Mouse (Mus musculus): Measurements from ENCODE around the gene Elovl5. TPM values are rescaled to one million over a fixed set of nuclear protein-coding genes. Genes with fewer than 3 reads are reported as not detected.

Gene Elovl5
- polyA plus RNA-seq, 1 experiment: 45.1 TPM

- peak overlapping the region; percentile 64 for H3K4me2 ChIP-seq (ENCODE audit: low read depth)
- H3K4me3 ChIP-seq: no peak overlapping the region
- no peak overlapping the region for H3ac ChIP-seq (ENCODE audit: control insufficient read depth, insufficient read length)
- TF ChIP-seq MYOD1 (IDR thresholded peaks at IDR 0.05; ENCODE audit: control insufficient read depth in 1 of 3, insufficient read length in 2 of 3, low read depth in 2 of 3) (peak in 1 of 3 experiments; percentile 35), POLR2A (IDR thresholded peaks at IDR 0.05; ENCODE audit: insufficient read length, low read depth) (no peak)
- H3K79me2 ChIP-seq (ENCODE audit: control insufficient read depth, insufficient read depth): peaks cover 82% of the 10 kb centered on the region
- no peaks in the 10 kb centered on the region for H3K27me3 ChIP-seq (ENCODE audit: control insufficient read depth, insufficient read depth, insufficient read length)
- H3K36me3 ChIP-seq (ENCODE audit: control insufficient read depth, insufficient read depth): no peaks in the 10 kb centered on the region
These were observed 28.9 kb downstream of the Elovl5 start for GRCm38 (mm10) chr9:77945792-77946666.

- H3K4me3 ChIP-seq: no peak overlapping the region
- no peaks in the 10 kb centered on the region for H3K36me3 ChIP-seq (ENCODE audit: control insufficient read depth, insufficient read depth)
- no peaks in the 10 kb centered on the region for H3K27me3 ChIP-seq (ENCODE audit: control insufficient read depth, insufficient read depth, insufficient read length)
- no peak overlapping the region for H3K4me2 ChIP-seq (ENCODE audit: low read depth)
- no peak overlapping the region for H3ac ChIP-seq (ENCODE audit: control insufficient read depth, insufficient read length)
- peaks cover 78% of the 10 kb centered on the region for H3K79me2 ChIP-seq (ENCODE audit: control insufficient read depth, insufficient read depth)
- no peak for TF ChIP-seq SRF (IDR thresholded peaks at IDR 0.05; ENCODE audit: control insufficient read depth, insufficient read length, low read depth)
- no peak for TF ChIP-seq POLR2AphosphoS2 (IDR thresholded peaks at IDR 0.05; ENCODE audit: insufficient read length, low read depth)
- TF ChIP-seq REST (IDR thresholded peaks at IDR 0.05; ENCODE audit: insufficient read depth, insufficient read length): no peak
- TF ChIP-seq TCF12 (IDR thresholded peaks at IDR 0.05; ENCODE audit: insufficient read depth, poor library complexity, severe bottlenecking): no peak
- TF ChIP-seq MYOD1 (IDR thresholded peaks at IDR 0.05; ENCODE audit: control insufficient read depth in 1 of 3, insufficient read length in 2 of 3, low read depth in 2 of 3): no peak
- no peak for TF ChIP-seq MAX (IDR thresholded peaks at IDR 0.05; ENCODE audit: low read depth)
- no peak for TF ChIP-seq USF1 (IDR thresholded peaks at IDR 0.05; ENCODE audit: low read depth)
- no peak for TF ChIP-seq POLR2A (IDR thresholded peaks at IDR 0.05; ENCODE audit: insufficient read length, low read depth)
These were observed 31.1 kb downstream of the Elovl5 start for GRCm38 (mm10) chr9:77948214-77948613.

- H3K27me3 ChIP-seq (ENCODE audit: control insufficient read depth, insufficient read depth, insufficient read length): no peaks in the 10 kb centered on the region
- H3K4me2 ChIP-seq (ENCODE audit: low read depth): no peak overlapping the region
- H3K36me3 ChIP-seq (ENCODE audit: control insufficient read depth, insufficient read depth): no peaks in the 10 kb centered on the region
- no peak overlapping the region for H3K4me3 ChIP-seq
- no peak overlapping the region for H3ac ChIP-seq (ENCODE audit: control insufficient read depth, insufficient read length)
- TF ChIP-seq POLR2A (IDR thresholded peaks at IDR 0.05; ENCODE audit: insufficient read length, low read depth): no peak
- no peak for TF ChIP-seq E2F4 (IDR thresholded peaks at IDR 0.05; ENCODE audit: insufficient read depth)
- TF ChIP-seq TCF12 (IDR thresholded peaks at IDR 0.05; ENCODE audit: insufficient read depth, poor library complexity, severe bottlenecking): no peak
- no peak for TF ChIP-seq POLR2AphosphoS2 (IDR thresholded peaks at IDR 0.05; ENCODE audit: insufficient read length, low read depth)
- TF ChIP-seq USF1 (IDR thresholded peaks at IDR 0.05; ENCODE audit: low read depth): no peak
- no peak for TF ChIP-seq MAX (IDR thresholded peaks at IDR 0.05; ENCODE audit: low read depth)
- TF ChIP-seq REST (IDR thresholded peaks at IDR 0.05; ENCODE audit: insufficient read depth, insufficient read length): no peak
- TF ChIP-seq SRF (IDR thresholded peaks at IDR 0.05; ENCODE audit: control insufficient read depth, insufficient read length, low read depth): no peak
- TF ChIP-seq TCF3 (IDR thresholded peaks at IDR 0.05; ENCODE audit: insufficient read length, low read depth): no peak
- no peak for TF ChIP-seq CEBPB (IDR thresholded peaks at IDR 0.05; ENCODE audit: insufficient read depth, poor library complexity, severe bottlenecking)
- no peak for TF ChIP-seq MYOG (IDR thresholded peaks at IDR 0.05; ENCODE audit: control insufficient read depth in 1 of 3, insufficient read depth in 1 of 3, insufficient read length in 2 of 3, low read depth in 2 of 3)
- TF ChIP-seq MYOD1 (IDR thresholded peaks at IDR 0.05; ENCODE audit: control insufficient read depth in 1 of 3, insufficient read length in 2 of 3, low read depth in 2 of 3): no peak
- H3K79me2 ChIP-seq (ENCODE audit: control insufficient read depth, insufficient read depth): peaks cover 80% of the 10 kb centered on the region
These were observed 32.6 kb downstream of the Elovl5 start for GRCm38 (mm10) chr9:77949753-77950268.

- Histone ChIP-seq H3ac (ENCODE audit: control insufficient read depth, insufficient read length) (no peak overlapping the region), H3K4me3 (no peak overlapping the region), H3K4me2 (ENCODE audit: low read depth) (no peak overlapping the region), H3K36me3 (ENCODE audit: control insufficient read depth, insufficient read depth) (no peaks in the 10 kb centered on the region), H3K27me3 (ENCODE audit: control insufficient read depth, insufficient read depth, insufficient read length) (no peaks in the 10 kb centered on the region), H3K79me2 (ENCODE audit: control insufficient read depth, insufficient read depth) (peaks cover 81% of the 10 kb centered on the region)
- no peak for TF ChIP-seq MYOD1 (IDR thresholded peaks at IDR 0.05; ENCODE audit: control insufficient read depth in 1 of 3, insufficient read length in 2 of 3, low read depth in 2 of 3)
These were observed 33.8 kb downstream of the Elovl5 start for GRCm38 (mm10) chr9:77950841-77951475.

- Histone ChIP-seq H3ac (ENCODE audit: control insufficient read depth, insufficient read length) (no peak overlapping the region), H3K27me3 (ENCODE audit: control insufficient read depth, insufficient read depth, insufficient read length) (no peaks in the 10 kb centered on the region), H3K4me3 (no peak overlapping the region), H3K4me2 (ENCODE audit: low read depth) (no peak overlapping the region), H3K36me3 (ENCODE audit: control insufficient read depth, insufficient read depth) (no peaks in the 10 kb centered on the region), H3K79me2 (ENCODE audit: control insufficient read depth, insufficient read depth) (peaks cover 83% of the 10 kb centered on the region)
- TF ChIP-seq E2F4 (IDR thresholded peaks at IDR 0.05; ENCODE audit: insufficient read depth) (no peak), SRF (IDR thresholded peaks at IDR 0.05; ENCODE audit: control insufficient read depth, insufficient read length, low read depth) (no peak), CEBPB (IDR thresholded peaks at IDR 0.05; ENCODE audit: insufficient read depth, poor library complexity, severe bottlenecking) (no peak), USF1 (IDR thresholded peaks at IDR 0.05; ENCODE audit: low read depth) (no peak), MAX (IDR thresholded peaks at IDR 0.05; ENCODE audit: low read depth) (no peak), REST (IDR thresholded peaks at IDR 0.05; ENCODE audit: insufficient read depth, insufficient read length) (no peak), TCF3 (IDR thresholded peaks at IDR 0.05; ENCODE audit: insufficient read length, low read depth) (no peak), MYOD1 (IDR thresholded peaks at IDR 0.05; ENCODE audit: control insufficient read depth in 1 of 3, insufficient read length in 2 of 3, low read depth in 2 of 3) (no peak), MYOG (IDR thresholded peaks at IDR 0.05; ENCODE audit: control insufficient read depth in 1 of 3, insufficient read depth in 1 of 3, insufficient read length in 2 of 3, low read depth in 2 of 3) (no peak), TCF12 (IDR thresholded peaks at IDR 0.05; ENCODE audit: insufficient read depth, poor library complexity, severe bottlenecking) (no peak), POLR2AphosphoS2 (IDR thresholded peaks at IDR 0.05; ENCODE audit: insufficient read length, low read depth) (no peak), POLR2A (IDR thresholded peaks at IDR 0.05; ENCODE audit: insufficient read length, low read depth) (no peak)
These were observed 34.8 kb downstream of the Elovl5 start for GRCm38 (mm10) chr9:77951971-77952370.

Data from myocyte (in vitro differentiated cells).